Mouse (Mus musculus): ENCODE data around the gene Prpf19.

- no peak for TF ChIP-seq CTCF (IDR thresholded peaks at IDR 0.05)
- no peak for TF ChIP-seq POLR2A (IDR thresholded peaks at IDR 0.05; ENCODE audit: insufficient read depth, low read depth, low read length)
These were observed 10.6 kb downstream of the Prpf19 start for GRCm38 (mm10) chr19:10905728-10906000.
